Mouse (Mus musculus) ES-CJ7 (cell line): Measurements from ENCODE around the gene Nim1k.
"Not testable (repeated sequence)": the region's sequence is repeated elsewhere in the genome, so short reads cannot be mapped to it uniquely, and the experiment has no call there.

Experiments used
- DNase-seq: peaks from one replicate; pipeline ENCODE4 v3.0.0; 2011; ENCODE audit warnings: low read depth, low spot score

The Nim1k gene

GRCm38 (mm10) chr13:119689709-119690038, 66.0 kb downstream of the Nim1k start:
- DNase-seq, result no peak

- DNase-seq, result no peak
These were observed 71.1 kb downstream of the Nim1k start for GRCm38 (mm10) chr13:119684416-119685177.

GRCm38 (mm10) chr13:119681161-119681560, 74.5 kb downstream of the Nim1k start:
- no peak for DNase-seq

GRCm38 (mm10) chr13:119679721-119680120, 76.0 kb downstream of the Nim1k start:
- DNase-seq, result no peak

- no peak for DNase-seq
These were observed 76.9 kb downstream of the Nim1k start for GRCm38 (mm10) chr13:119678794-119679193.

- DNase-seq, result not testable (repeated sequence)
These were observed 94.3 kb downstream of the Nim1k start for GRCm38 (mm10) chr13:119661420-119661819.
